Mouse (Mus musculus) kidney, adult 2 months (tissue): Measurements from ENCODE around the gene Vgll4.

ENCODE experiments used
- CTCF ChIP-seq: fragments of 200-500 bp; conservative IDR thresholded peaks from 2 replicates; pipeline ENCODE4 v1.5.1; 2011; ENCODE audit warnings: low read depth, mild to moderate bottlenecking, control low read depth, low read length, moderate library complexity, mixed read lengths; ENCODE audit not compliant: insufficient read depth, insufficient read length
- POLR2A ChIP-seq: fragments of 200-500 bp; IDR thresholded peaks from one replicate; pipeline ENCODE4 v1.6.1; 2011; ENCODE audit warnings: low read depth, low read length, control low read depth

DNA sequence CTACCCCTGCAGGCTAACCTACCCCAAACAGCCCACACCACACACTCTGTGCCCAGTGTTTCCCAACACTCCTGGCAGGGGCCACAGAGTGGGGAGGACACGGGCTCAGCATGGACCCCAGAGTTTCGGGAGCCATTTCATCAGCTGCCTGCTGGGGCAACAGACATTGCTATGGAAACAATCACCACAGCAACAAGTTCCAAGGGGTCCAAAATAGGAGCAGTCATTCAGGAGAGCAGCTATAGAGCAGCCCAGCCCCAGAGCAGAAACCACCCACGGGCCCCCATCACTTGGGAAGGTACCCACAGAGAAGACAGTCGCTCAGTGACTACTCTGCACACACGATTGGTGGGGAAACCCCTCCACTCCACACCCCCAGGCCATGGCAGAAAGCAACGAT, 77.4 kb downstream of the Vgll4 start:
- TF ChIP-seq POLR2A (no peak), CTCF (no peak)
